Mouse (Mus musculus) spleen, adult 2 months (tissue): ENCODE data around the gene Ewsr1.
A peak's percentile ranks its signal among the peaks of the same experiment; 100 is the strongest.

Experiments used
- CTCF ChIP-seq: fragments of 200-500 bp; IDR thresholded peaks from 2 replicates; pipeline ENCODE4 v1.5.1; 2011; ENCODE audit warnings: mild to moderate bottlenecking, inconsistent platforms; ENCODE audit not compliant: insufficient read depth, insufficient read length, insufficient replicate concordance; ENCODE audit errors: extremely low read depth
- POLR2A ChIP-seq: fragments of 200-500 bp; IDR thresholded peaks from 2 replicates; pipeline ENCODE4 v1.6.1; 2011; ENCODE audit warnings: low read depth, low read length, inconsistent platforms

GRCm38 (mm10) chr11:5099576-5100183, 614 bp upstream of the Ewsr1 start:
- TF ChIP-seq POLR2A (peak; percentile 23; the same call in 1 of the 2 replicates), CTCF (no peak)
